Mouse (Mus musculus): ENCODE data around the gene Pafah2.
"Not testable (repeated sequence)": the region's sequence is repeated elsewhere in the genome, so short reads cannot be mapped to it uniquely, and the experiment has no call there.

Pafah2 gene

DNA sequence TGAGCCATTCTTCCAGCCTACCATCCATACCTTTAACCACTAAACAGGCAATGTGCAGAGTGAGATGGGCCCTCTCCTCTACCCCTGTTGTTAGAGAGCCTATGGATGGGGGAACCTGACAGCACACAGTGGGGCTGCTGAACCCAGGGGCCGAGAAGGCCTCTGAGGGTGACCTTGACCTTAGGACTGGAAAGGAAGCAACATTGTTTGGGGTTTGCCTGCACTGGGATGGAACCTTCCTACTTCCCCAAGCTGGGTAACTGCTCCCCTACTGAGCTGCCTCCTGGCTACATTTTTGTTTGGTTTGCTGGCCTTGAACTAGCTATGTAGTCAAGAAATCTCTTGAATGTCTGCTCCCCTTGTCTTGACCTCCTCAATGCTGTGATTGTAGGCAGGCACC lies 21.8 kb upstream of the Pafah2 start:
- no peak for DNase-seq

DNA sequence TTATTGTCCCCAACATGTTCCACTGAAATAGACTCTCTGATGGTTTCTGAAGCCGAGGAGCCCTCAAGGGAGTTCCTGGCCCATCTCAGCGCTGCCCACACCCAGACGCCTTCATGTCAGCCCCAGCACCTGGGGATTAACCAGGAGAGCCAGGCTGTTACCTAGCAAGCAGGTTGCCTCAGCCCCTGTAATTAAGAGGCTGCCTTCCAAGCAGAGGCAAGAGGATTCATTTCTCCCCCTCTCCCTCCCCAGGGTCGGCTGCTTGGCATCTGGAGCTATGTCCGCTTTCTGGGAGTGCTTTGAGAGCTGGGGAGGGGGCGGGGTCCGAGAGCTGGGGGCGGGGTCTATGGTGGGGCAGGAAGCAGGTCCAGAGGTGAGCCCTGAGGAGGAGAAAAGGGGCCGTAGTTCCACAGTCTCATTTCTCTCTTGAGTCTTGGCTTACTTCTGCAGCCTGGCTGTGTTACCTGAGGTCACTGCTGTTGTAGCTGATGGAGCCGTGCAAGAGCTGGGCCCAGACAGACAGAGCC lies 18.0 kb upstream of the Pafah2 start:
- no peak for DNase-seq

DNA sequence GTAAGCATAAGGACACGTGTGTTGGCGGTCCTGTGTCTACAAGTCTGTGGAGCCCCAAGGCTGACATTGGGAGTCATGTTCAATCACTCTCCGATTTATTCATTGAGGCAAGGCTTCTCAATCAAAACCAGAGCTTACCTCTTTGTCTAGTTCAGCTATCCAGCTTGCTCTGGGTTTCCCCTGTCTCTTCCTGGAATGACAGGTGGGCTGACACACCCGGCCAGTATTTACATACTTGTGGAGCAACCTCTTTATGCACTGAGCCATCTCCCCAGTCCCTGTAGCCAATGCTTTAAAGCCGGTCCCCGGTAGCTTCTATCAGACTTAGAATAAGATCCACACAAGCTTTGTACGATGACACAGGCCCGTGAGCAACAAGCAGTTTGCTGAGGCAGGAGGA lies 16.6 kb upstream of the Pafah2 start:
- no peak for DNase-seq

DNA sequence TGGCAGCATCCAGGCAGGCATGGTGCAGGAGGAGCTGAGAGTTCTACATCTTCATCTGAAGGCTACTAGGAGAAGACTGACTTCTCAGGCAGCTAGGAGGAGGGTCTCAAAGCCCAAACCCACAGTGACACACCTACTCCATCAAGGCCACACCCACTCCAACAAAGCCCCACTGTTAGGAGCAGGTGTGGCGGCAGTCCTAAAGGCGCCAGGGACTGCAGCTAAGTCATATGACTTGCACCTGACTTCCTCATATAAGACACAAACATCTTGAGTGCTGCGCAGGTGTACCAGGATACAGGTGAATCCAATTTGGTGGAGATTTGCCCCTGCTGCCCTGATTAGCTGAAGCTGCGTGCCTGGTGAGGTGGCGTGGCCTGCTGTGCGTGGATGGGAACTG lies 12.4 kb upstream of the Pafah2 start, which contains the start of gene Extl1:
TSS of gene Extl1 (minus strand) at position 101 of the 400 bp plus-strand sequence.
- DNase-seq = not testable (repeated sequence)

DNA sequence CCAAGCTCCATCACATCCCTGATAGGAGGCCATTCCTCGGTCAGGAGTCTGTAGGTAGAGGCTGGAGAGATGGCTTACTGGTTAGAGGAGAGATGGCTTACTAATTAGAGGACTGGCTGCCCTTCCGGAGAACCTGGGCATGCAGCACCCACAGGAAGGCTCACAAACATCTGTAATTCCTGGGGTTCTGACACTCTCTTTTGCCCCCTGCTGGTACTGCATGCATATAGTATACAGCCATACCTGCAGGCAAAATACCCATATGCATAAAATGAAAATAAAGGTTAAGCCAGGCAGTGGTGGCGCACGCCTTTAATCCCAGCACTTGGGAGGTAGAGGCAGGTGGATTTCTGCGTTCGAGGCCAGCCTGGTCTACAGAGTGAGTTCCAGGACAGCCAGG lies 8.9 kb upstream of the Pafah2 start:
- no peak for DNase-seq

DNA sequence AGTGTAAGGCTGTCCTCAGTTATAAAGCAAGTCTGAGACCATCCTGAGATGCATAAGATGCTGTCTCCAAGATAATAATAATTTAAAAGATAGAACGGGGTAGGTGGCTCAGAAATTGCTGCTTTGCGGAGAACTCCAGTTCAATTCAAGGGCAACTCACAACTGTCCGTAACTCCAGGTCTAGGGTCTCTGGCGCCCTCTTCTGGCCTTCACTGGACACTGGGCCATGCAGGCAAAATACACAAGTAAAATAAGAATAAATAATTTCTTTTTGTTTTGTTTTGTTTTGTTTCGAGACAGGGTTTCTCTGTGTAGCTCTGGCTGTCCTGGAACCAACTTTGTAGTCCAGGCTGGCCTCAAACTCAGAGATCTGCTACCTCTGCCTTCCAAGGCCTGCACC lies 7.7 kb upstream of the Pafah2 start:
- no peak for DNase-seq

DNA sequence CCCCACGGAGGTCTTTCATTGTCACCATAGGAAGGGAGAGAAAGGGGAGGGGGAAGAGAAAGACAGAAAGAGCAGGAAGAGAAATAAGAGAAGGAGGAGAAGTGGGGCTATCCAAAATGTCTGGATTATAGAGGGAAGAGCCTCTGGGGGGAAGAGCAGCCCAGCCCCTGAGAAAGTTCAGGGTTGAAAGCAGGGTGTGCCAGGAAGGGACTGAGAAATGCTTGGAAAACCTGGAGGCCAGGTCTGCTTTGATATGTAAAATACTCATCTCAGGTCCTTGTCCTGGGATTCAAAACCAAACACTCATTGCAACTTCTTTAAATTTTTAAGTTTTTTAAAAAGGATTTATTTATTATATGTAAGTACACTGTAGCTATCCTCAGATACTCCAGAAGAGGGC lies 4.5 kb upstream of the Pafah2 start:
- no peak for DNase-seq

DNA sequence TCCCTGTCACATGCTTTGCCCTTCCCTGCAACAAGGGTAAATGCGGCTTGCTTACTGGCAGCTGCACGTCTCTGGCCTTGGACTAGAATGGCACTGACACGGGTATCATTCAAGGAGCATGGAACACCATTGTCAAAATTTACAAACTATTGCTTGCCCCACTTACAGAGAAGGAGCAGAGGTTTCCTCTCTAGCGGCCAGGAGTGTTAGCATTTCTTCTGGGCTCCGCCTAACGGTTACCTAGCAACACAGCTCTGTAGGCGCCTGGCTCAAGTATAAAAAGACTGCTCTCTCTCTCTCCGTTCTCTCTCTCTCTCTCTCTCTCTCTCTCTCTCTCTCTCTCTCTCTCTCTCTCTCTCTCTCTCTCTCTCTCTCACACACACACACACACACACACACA lies 3.5 kb upstream of the Pafah2 start:
- DNase-seq = no peak

DNA sequence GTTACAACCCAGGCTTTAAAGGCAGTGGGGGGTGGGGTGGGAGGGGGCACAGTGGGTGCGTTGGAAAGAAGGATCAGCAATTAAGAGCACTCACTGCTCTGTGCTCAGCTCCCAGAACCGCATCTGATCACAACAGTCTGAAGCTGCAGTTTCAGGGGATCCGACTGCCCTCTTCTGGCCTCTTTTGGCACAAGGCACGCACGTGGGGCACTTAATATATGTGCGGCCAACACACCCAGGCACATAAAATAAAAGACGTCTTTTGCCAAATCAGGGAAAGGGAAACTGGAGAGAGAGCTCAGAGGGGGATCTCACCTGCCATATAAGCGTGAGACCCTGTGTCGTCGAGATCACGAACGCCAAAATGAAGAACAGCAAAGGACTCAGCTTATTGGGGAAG lies 3.1 kb upstream of the Pafah2 start:
- DNase-seq = no peak

DNA sequence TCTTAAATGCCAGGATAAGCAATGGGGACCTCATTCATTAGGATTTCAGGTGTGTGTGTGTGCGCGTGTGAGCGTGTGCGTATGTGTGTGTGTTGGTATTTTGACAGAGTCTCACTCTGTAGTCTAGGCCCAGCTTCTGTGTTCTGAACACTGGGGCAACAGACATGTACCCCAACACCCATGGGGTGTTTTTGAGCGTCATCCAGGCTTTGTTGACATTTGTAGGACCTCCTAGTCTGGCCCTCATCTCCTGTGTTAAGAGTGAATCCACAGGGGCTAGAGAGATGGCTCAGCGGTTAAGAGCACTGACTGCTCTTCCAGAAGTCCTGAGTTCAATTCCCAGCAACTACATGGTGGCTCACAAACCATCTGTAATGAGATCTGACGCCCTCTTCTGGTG lies 978 bp upstream of the Pafah2 start:
- no peak for DNase-seq

DNA sequence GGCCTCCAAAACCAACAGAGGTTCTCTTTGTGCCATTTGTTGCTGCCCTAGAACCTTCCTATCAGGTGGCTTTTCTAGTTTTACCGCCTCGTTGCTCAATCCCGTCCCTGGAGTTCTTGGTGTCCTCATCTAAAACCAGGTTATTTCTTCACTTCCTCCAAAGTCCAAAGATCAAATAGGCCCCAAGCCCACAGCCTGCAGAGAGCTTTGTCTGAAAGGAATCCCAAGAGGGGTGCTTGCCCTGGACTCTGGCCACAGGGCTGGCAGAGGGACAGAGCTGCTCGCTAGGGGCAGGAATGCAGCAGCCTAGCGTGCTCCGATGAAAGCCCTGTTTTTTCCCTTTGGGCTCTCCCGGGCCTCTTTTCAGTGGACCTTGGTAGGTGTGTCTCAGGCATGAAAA lies 1.0 kb downstream of the Pafah2 start:
- peak; percentile 48 for DNase-seq

DNA sequence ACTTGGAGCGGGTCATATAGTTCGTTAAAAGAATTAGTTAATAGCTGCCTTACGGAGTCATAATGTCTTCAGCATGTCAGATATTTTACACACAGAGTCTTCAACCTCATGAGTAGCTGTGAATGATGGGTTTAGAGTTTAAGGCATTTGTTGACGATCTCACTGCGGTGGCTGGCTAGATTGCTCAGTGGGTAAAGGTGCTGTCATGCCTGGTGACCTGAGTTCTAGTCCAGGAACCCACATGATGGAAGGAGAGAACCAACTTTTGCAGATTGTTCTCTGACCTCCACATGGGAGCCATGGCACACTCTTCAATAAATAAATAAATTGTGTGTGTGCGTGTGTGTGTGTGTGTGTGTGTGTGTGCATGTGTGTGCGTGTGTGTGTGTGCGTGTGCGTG lies 1.6 kb downstream of the Pafah2 start:
- no peak for DNase-seq

DNA sequence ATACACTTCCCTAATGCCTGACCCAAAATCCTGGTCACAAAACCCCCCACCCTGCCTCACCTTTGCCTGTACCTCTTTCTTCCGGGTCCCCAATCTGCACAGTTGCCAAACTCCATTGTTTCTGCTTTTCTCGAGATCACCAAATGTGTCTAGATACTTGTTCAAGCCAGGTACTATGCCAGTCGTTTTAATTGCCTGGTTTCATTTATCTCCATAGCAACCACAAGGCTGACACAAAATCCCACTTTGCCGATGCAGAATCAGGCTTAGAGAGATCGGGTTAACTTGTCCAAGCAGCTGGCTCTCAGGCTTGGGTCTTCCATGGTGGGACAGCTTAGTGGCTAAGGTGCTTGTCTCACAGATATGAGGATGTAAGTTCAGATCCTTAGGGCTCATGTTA lies 4.1 kb downstream of the Pafah2 start:
- DNase-seq = no peak

DNA sequence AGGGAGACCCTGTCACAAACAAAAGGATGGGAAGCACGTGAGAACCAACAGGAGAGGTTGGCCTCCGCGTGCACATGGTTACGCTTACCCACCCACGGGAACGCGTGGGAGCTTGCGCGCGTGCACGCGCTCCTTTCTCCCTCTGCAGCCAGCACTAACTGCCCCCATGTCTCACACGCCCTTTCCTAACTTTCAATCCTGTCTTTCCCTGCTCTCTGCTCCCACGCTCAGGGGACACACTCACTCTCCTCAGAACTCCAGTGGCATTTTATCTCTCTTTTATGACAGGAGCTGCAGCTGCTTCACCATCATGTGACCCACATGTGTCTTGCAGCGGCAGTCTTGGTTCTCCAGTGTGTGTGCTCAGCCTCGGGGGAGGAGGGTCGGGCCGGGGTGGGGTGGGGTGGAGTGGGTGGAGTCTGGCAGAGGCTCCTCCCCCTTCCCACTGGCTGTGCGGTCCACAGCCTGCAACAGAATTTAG lies 5.1 kb downstream of the Pafah2 start:
- peak; percentile 77 for DNase-seq

DNA sequence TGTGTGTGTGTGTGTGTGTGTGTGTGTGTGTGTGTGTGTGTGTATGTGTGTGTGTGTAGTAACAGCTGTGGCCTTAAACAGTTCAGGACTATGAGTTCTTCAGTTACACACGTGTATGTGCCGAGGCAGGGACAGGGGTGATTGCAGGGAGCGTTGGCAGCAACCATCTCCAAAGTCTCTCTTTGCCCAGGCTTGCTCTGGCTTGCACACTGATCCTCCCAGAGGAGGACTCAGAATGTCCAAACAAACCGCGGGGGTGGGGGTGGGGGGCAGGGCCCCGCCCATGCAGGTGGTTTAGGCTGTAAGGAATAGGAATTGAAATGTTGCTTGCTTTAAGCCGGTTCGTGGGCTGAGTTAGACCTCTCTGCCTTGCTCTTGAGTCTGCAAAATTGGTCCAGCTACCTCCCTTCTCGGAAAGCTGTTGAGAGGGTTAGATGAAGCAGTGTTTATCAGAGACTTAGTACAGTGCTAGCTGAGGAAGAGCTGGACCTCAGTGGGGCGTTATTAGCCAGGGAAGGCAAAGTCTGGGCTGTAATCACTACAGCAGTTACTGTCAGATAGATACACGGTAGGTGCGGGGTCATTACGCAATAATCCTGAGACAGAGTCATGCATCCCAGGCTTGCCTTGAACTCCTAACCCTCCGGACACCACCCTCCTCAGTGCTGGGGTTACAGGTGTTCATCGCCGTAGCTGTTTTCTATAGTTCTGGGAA lies 5.9 kb downstream of the Pafah2 start:
- DNase-seq = no peak

DNA sequence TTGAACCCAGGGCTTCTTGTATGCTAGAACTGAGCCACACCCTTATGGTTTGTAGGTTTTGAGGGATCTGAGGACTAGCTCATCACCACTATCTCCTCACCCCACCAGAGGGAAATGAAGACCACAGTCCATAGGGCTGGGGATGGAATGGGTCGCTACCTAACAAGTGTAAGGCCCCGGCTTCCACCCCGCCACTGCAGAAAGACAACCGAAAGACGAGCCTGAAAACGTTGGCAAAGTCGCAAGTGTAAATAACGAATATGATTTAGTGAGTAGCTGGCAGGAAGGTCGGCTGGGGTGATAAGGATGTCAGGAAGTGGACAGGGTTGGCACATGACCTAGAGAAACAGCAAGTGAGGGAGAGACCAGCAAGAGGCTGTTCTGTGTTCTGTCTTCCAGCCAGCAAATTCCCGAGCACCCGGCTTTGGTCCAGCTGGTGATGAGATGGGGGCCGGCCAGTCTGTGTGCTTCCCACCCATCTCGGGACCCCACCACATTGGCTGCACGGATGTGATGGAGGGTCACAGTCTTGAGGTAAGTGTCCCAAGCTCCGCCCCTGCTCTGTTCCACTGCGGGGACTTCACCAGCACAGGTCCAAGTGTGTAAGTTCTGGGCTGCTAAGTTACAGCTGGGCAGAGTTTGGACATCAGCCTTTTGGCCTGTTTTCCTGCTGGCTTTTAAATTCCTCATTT lies 6.6 kb downstream of the Pafah2 start:
- no peak for DNase-seq

DNA sequence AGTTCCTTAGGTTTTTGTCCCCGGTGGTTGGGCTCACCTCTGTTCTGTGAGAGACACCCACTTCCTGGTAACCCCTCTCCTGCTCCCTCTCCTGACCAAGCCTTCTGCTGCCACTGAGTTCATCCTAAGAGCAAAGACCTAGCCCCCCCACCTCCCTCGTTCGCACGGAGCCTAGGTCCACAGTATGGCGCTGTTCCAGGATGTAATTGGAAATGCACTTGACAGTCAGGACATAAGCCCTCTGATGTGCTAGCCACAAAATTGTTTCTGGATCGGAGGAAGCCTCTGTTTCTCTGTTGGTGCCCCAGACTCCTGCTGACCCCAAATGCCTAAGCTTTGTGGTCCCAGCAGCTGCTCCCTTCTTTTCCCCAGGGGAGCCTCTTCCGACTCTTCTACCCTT lies 7.6 kb downstream of the Pafah2 start:
- DNase-seq = no peak

DNA sequence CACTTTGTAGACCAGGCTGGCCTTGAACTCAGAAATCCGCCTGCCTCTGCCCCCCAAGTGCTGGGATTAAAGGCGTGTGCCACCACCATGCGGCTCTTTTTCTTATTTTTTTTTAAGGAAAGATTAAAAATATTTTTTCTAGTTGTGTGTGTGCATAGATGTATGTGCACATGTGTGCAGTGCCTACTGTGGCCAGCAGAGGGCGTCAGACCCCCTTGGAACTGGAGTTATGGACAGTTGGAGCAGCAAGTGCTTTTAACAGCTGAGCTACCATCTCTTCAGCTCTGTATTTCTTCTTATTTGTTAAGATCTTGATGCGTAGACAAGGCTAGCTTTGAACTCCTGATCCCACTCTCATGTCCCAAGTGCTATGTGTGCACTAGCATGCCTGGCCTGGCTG lies 13.2 kb downstream of the Pafah2 start:
- no peak for DNase-seq

DNA sequence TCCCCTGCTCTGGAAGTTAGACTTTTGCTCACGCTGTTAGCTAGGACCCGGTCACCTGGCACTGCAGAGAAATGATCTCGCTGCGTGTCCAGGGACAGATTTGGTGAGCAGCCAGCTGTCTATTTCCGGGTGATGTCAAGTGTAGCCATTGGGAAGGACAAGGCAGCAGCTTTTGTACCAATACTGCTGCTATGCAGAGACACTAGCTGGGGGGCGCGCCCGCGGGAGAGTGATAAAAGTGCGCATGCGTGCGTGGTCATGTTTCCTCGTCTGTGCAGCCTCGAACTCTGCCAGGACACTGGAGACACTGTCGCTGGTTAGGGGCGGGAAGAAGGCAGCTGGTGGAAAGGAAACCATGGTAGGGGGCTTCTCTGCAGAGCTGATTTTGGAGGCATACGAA lies 20.1 kb downstream of the Pafah2 start:
- peak; percentile 53 for DNase-seq

DNA sequence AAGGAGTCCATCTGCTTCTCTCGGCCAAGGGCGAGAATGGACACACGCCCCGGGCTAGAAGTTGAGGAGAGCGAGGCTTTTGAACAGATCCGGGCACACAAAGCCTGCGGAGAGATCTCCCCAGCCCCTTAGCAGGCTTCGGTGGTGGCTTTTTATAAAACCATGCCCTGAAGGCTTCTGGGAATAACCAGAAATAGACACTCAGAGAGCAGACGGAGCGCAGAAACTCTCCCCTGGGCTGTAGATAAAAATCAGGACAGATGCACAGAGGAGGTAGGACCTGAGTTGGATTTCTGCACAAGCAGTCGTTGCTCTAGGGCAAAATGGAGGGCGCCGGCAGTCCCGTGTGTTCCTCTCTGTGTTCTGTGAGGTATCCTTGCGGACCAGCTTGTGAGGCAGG lies 20.5 kb downstream of the Pafah2 start:
- peak; percentile 54 for DNase-seq

DNA sequence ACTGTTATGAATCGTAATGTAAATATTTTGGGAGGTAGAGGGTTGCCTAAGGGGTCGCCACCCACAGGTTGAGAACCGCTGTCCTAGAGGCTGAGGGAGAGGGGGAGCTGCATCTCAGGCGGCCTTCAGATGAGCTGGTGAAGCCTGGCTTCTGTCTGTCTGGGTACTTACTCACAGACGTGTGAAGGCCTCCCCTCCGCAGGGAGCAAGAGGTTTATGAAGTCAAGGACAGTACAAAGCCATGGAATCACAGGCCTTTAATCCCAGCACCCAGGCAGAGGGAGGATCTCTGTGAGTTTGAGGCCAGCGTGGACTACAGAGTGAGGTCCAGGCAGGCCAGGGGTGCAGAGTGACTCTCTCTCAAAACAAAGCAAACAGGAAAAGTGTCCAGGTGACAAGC lies 21.0 kb downstream of the Pafah2 start:
- DNase-seq = no peak

DNA sequence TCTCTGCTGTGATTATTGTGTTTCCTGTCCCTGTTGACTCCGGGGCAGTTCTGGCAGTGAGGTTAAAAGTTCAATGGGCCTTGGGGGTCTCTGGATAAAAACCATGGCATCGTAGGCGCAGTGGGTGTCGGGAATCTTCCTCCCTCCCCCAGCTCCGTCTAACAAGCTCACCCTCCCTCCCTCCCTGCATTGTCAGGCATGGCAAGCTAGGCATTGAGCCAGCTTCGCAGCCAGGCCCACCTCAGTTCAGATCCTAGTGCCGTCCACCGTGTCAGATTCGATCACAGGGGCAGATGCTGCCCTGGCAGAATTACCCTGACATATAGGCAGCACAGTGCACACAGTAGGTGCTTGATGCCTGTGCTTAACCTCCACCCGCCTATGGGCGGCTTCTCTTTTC lies 25.9 kb downstream of the Pafah2 start:
- no peak for DNase-seq

DNA sequence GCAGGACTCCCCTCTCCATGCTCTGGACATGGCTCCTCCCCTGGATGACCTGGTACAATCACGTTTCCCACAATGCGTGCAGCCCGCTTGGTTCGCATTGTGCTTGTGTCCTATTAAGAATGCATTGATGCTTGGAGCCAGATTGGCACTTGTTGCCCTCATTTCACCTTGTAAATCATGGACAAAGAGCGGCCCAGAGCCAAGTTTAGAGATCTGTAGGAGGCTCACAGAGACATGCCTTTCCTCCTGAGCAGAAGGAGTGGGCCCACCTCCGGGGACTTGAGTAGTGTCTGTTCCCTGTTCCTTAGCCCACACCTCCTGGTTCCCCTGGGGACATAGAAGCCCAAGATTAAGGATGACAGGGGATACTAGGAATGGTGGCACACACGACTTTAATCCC lies 27.8 kb downstream of the Pafah2 start:
- DNase-seq = no peak

DNA sequence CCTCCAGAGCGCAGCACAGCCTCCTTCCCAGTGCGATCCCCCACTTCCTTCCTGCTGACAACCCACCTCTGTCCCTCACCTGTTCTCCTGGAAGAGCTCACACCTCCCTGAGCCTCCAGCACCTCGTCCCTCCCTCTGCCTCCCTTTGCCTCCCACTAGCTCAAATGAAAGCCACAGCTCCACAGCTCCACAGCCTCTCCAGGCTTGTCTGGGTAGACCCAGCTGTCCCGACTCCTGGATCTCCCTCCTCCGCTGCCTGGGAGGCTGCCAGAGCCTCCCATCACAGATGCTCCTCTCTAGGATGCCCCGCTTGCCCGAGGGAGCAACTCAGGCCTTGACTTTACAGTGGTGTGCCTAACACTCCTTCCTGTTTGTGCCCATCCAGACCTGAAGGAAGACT lies 29.0 kb downstream of the Pafah2 start:
- DNase-seq = peak; percentile 48
